ENCODE assay signal across 9 mouse cellular contexts in genomic region chr5:30711147-30712001, GRCm38 (mm10). TPM values are rescaled to one million over a fixed set of nuclear protein-coding genes. Genes with fewer than 3 reads are reported as not detected.
DNase-seq lines count a peak whose midpoint lies in the region; ATAC-seq and TF ChIP-seq lines count a peak whose summit lies in the region.
"Had no signal": no experiment of that assay in that cellular context is flagged by ENCODE, and none has a peak within 500 bp of the region (broad histone marks: within the 10 kb centered on the region; RNA-seq: fewer than 3 reads in every experiment).

Gene Dpysl5 (plus strand): TSS chr5:30711564.

- WGBS in heart, embryonic 12.5 days: under 1% methylated on average over 71 of the region's 71 CpGs
- WGBS in kidney, embryonic 16.5 days: under 1% methylated on average over 62 of the region's 71 CpGs
- 0% methylated on average over 66 of the region's 71 CpGs for WGBS in midbrain, postnatal 0 days

- H3K27ac ChIP-seq in brown adipose tissue, adult 24 weeks (replicated peaks; ENCODE audit: low read depth, low read length): no peak within 1 kb of the TSS
- no peak within 1 kb of the TSS for H3K27ac ChIP-seq in heart, embryonic 12.5 days (ENCODE audit: poor library complexity, severe bottlenecking)
- H3K27ac ChIP-seq in kidney, embryonic 16.5 days (ENCODE audit: low read length): no peak within 1 kb of the TSS
- peak within 1 kb of the TSS; percentile 97 for H3K27ac ChIP-seq in midbrain, postnatal 0 days (ENCODE audit: low read depth, low read length)

- peak within 1 kb of the TSS; percentile 52 for H3K9ac ChIP-seq in heart, embryonic 12.5 days
- H3K9ac ChIP-seq in kidney, embryonic 16.5 days (replicated peaks; ENCODE audit: low read length): peak within 1 kb of the TSS; percentile 61
- H3K9ac ChIP-seq in midbrain, postnatal 0 days (replicated peaks; ENCODE audit: low read length, poor library complexity, severe bottlenecking): peak within 1 kb of the TSS; percentile 91

- H3K9me3 ChIP-seq in heart, embryonic 12.5 days (replicated peaks): no peaks in the 10 kb centered on the region
- H3K9me3 ChIP-seq in kidney, embryonic 16.5 days (ENCODE audit: low read length): no peaks in the 10 kb centered on the region
- no peaks in the 10 kb centered on the region for H3K9me3 ChIP-seq in midbrain, postnatal 0 days (ENCODE audit: low read length)

- peak within 1 kb of the TSS; percentile 61 for H3K4me3 ChIP-seq in brown adipose tissue, adult 24 weeks (ENCODE audit: insufficient read depth, low read depth, low read length)
- H3K4me3 ChIP-seq in heart, embryonic 12.5 days: peak within 1 kb of the TSS; percentile 48
- H3K4me3 ChIP-seq in kidney, embryonic 16.5 days (ENCODE audit: low read length): peak within 1 kb of the TSS; percentile 58
- peak within 1 kb of the TSS; percentile 74 for H3K4me3 ChIP-seq in midbrain, postnatal 0 days (ENCODE audit: low read depth, low read length)

- no peaks in the 10 kb centered on the region for H3K36me3 ChIP-seq in heart, embryonic 12.5 days
- H3K36me3 ChIP-seq in kidney, embryonic 16.5 days (ENCODE audit: insufficient read depth, low read length): no peaks in the 10 kb centered on the region
- H3K36me3 ChIP-seq in midbrain, postnatal 0 days (ENCODE audit: insufficient read depth, low read length): no peaks in the 10 kb centered on the region
- H3K36me3 ChIP-seq: G1E had no signal

- H3K4me2 ChIP-seq in heart, embryonic 12.5 days: peak within 1 kb of the TSS; percentile 84
- peak within 1 kb of the TSS; percentile 94 for H3K4me2 ChIP-seq in kidney, embryonic 16.5 days (replicated peaks; ENCODE audit: low read depth, low read length)
- peak within 1 kb of the TSS; percentile 68 for H3K4me2 ChIP-seq in midbrain, postnatal 0 days (ENCODE audit: low read depth, low read length, poor library complexity, severe bottlenecking)

- DNase-seq in CD4-positive, CD25-positive, alpha-beta regulatory T cell, adult 2 months (ENCODE audit: low read depth, low spot score): peak; percentile 77
- DNase-seq in liver: peak; percentile 82
- DNase-seq in midbrain, postnatal 0 days (ENCODE audit: low spot score): peak; percentile 96
- DNase-seq in spleen, postnatal 4 days (ENCODE audit: low spot score in 2 of 2): peak; percentile 39 to 69

- ATAC-seq in erythroid progenitor cell, adult 5-6 weeks (replicated peaks; ENCODE audit: low FRiP score, poor library complexity, severe bottlenecking): peak; percentile 60
- ATAC-seq in heart, embryonic 12.5 days (ENCODE audit: insufficient number of reproducible peaks, low FRiP score): peak; percentile 85
- ATAC-seq in kidney, embryonic 16.5 days (ENCODE audit: low FRiP score, low TSS enrichment): peak; percentile 87
- ATAC-seq in midbrain, postnatal 0 days (ENCODE audit: low FRiP score): peak; percentile 88

- peaks cover 70% of the 10 kb centered on the region for H3K27me3 ChIP-seq in heart, embryonic 12.5 days (replicated peaks)
- peaks cover 56% of the 10 kb centered on the region for H3K27me3 ChIP-seq in kidney, embryonic 16.5 days (ENCODE audit: insufficient read depth, low read length)
- H3K27me3 ChIP-seq in midbrain, postnatal 0 days (ENCODE audit: insufficient read depth, low read length): no peaks in the 10 kb centered on the region

- peak; percentile 36 for TF ChIP-seq CTCF in midbrain, postnatal 0 days (IDR thresholded peaks at IDR 0.05)

- 0 out of 2 replicates have a peak, but pooled peaks cover 3% of the 10 kb centered on the region for H3K4me1 ChIP-seq in brown adipose tissue, adult 24 weeks (ENCODE audit: control insufficient read depth, insufficient read depth, insufficient read length, low read length)
- peaks cover 23% of the 10 kb centered on the region for H3K4me1 ChIP-seq in heart, embryonic 12.5 days (replicated peaks)
- peaks cover 24% of the 10 kb centered on the region for H3K4me1 ChIP-seq in kidney, embryonic 16.5 days (ENCODE audit: insufficient read depth, low read length)
- no peaks in the 10 kb centered on the region; the same call in 1 of the 2 replicates for H3K4me1 ChIP-seq in midbrain, postnatal 0 days (ENCODE audit: insufficient read depth, low read length)

RNA-seq across cellular contexts. Expression of gene Dpysl5, which starts in this region (rescaled TPM):
- not detected in 2 replicates for polyA plus RNA-seq in brown adipose tissue, adult 24 weeks (2012; ENCODE audit: insufficient read depth, insufficient read length, missing spikeins)
- total RNA-seq in erythroid progenitor cell, adult 5-6 weeks (2015; ENCODE audit: low replicate concordance): 0.36 TPM in 1 of 2 replicates, not detected in the other
- not detected in 2 replicates for total RNA-seq in erythroid progenitor cell, adult 5-6 weeks (2017; ENCODE audit: low replicate concordance)
- 3.6 and 4.4 TPM in 2 replicates for polyA plus RNA-seq in heart, embryonic 12.5 days (2016; fragmentation: Nextera tagmentation; extraction: Ambion mirVana)
- polyA plus RNA-seq in kidney, embryonic 16.5 days (2015; fragmentation: Nextera tagmentation; extraction: Ambion mirVana): 5.4 and 7.1 TPM in 2 replicates
- 334 and 374 TPM in 2 replicates for total RNA-seq in midbrain, postnatal 0 days (2014; rRNA removed)
- polyA plus RNA-seq in midbrain, postnatal 0 days (2015; fragmentation: Nextera tagmentation; extraction: Ambion mirVana): 232 and 234 TPM in 2 replicates
- polyA plus RNA-seq: G1E had no signal

Comparison
In these comparisons a context has a peak if more than half of its experiments do, and no peak if none do; other contexts are left out.
1. RNA of gene Dpysl5 (total RNA-seq): 334 to 374 TPM in midbrain, postnatal 0 days; 0.36 TPM in erythroid progenitor cell, adult 5-6 weeks; every median in the first group is over 100 times any median in the second.
2. RNA of gene Dpysl5 (polyA plus RNA-seq): 232 to 234 TPM in midbrain, postnatal 0 days; 5.4 to 7.1 TPM in kidney, embryonic 16.5 days, 3.6 to 4.4 TPM in heart, embryonic 12.5 days and not detected in brown adipose tissue, adult 24 weeks; every median in the first group is over 10 times any median in the second.
3. Peak in ATAC-seq in erythroid progenitor cell, adult 5-6 weeks; RNA of the gene not detected or under 1 TPM.
4. Peak in every context shown above with its lines, with median percentiles within 50 percentile points of each other: DNase-seq, H3K4me3 ChIP-seq, ATAC-seq, H3K4me2 ChIP-seq and H3K9ac ChIP-seq.